Mouse (Mus musculus) bone marrow, adult 2 months (tissue): ENCODE results near the gene Rrp12.

Experiments
- CTCF ChIP-seq: fragments of 200-500 bp; IDR thresholded peaks from 2 replicates; pipeline ENCODE4 v1.5.1; 2011; ENCODE audit warnings: low read length, control low read depth; ENCODE audit not compliant: control insufficient read depth, insufficient read depth
- POLR2A ChIP-seq: fragments of 200-500 bp; IDR thresholded peaks from 2 replicates; pipeline ENCODE4 v1.6.1; 2011; ENCODE audit warnings: low read depth, mild to moderate bottlenecking, control low read depth, low read length, borderline replicate concordance; ENCODE audit not compliant: control insufficient read depth

GRCm38 (mm10) chr19:41829381-41830105 is 66.4 kb downstream of the Rrp12 start, which contains the start of gene Frat1:
- TF ChIP-seq POLR2A (no peak), CTCF (no peak)
